Mouse (Mus musculus) NIH3T3 (cell line): Measurements from ENCODE around the gene Olfr492.

Experiments used
- DNase-seq: peaks from one replicate; pipeline ENCODE4 v3.0.0-alpha.2; 2012; ENCODE audit warnings: low read depth

Gene Olfr492

DNA sequence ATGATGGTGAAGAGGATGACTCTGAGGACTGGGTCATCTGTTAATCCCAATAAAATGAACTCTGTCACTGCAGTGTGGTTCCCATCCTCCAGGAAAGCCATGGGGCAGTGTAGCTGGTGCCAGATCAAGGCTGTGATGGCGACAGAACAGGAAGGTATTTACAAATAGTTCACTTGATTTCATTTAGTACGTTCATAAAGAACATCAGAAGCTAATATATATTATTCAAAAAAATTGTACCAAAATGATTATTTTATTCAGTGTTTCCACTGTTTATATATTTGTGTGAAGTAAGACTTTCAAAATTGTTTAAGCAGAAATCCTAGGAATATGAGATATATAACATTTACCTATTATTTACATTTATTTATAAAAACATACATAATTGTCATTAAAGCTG, at the start of gene Olfr492:
Gene Olfr492 (minus strand): TSS at position 101 of the 400 bp plus-strand sequence.
- no peak for DNase-seq

DNA sequence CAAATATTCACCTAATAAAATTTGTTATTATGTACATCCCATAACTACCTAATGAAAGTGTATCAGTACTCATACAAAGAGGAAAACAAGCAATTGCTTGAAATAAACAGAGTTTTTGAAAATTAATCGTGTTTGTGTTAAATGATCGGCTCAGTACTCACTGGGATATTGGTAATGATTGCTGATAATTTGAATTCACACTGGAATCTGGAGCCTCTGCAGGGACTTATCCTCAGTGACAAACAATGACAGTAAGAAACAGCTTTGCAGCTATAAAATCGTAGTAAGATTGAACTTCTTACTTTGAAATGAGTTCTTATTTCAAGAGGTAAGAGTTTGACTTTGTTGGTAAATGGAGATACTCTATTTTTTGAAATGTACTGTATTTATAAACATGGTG, 41.6 kb upstream of the Olfr492 start, which contains the start of gene Olfr494:
Gene Olfr494 (plus strand): TSS at position 301 of the 400 bp plus-strand sequence.
- DNase-seq, result no peak

DNA sequence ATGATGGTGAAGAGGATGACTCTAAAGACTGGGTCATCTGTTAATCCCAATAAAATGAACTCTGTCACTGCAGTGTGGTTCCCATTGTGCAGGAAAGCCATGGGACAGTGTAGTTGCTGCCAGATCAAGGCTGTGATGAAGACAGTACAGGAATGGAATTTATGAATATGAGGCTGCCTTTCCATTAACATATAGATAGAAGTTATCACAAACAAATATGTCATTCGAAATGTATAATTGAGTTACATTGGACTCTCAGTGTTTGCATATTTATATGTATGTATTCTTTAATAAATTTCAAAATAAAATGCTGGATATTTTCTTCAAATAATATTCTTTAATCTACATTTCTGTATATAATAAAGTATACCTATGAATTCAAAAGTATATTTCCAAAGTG, 23.4 kb upstream of the Olfr492 start, which contains the start of gene Olfr493:
Gene Olfr493 (minus strand): TSS at position 101 of the 400 bp plus-strand sequence.
- no peak for DNase-seq

DNA sequence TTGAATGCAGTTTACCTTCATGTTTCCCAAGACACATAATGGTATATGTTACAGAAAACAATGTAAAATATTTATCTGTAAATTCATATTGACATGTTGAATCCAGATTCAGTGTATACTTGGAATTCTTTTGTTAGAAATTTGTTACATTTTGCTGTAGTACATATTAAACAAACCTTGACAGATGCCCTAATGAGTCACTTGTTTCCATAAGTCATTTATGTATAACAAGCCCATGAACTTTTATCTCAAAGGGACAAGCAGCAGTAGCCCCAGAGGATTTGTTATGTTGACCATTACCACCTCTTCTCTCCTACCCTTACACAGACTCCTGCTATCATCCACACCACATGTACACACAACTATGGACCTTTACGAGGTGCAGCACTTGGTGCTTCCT, 10.3 kb downstream of the Olfr492 start, which contains the start of gene Olfr491:
Gene Olfr491 (plus strand): TSS at position 301 of the 400 bp plus-strand sequence.
- DNase-seq, result no peak

DNA sequence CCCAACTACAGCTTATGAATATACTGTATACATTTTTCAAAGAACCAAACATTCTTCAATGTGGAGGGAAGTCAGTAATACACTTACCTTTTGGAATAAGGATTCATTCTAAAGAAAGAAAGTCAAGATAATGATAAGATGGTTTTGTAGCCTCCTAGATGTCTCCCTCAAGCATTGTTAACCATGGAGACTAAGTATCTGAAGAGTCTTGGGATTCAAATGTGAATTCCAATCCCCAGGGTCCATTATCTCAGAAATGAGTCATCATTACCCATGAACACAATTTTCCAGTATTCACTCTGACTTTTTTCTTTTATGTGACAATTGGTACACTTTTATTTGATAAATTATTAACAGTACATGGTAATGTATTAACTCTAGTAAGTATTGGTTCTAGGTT, 34.6 kb downstream of the Olfr492 start, which contains the start of gene Olfr490:
Gene Olfr490 (minus strand): TSS at position 101 of the 400 bp plus-strand sequence.
- DNase-seq, result no peak
